Mouse (Mus musculus) ES-Bruce4 (cell line): ENCODE results near the gene Atp2a1.

Experiments used
- CTCF ChIP-seq: IDR thresholded peaks from one replicate; pipeline ENCODE4 v1.8.1; 2011; ENCODE audit warnings: low read depth, low read length
- POLR2A ChIP-seq: IDR thresholded peaks from one replicate; pipeline ENCODE4 v1.8.1; 2011; ENCODE audit warnings: low read length; ENCODE audit not compliant: insufficient read depth

DNA sequence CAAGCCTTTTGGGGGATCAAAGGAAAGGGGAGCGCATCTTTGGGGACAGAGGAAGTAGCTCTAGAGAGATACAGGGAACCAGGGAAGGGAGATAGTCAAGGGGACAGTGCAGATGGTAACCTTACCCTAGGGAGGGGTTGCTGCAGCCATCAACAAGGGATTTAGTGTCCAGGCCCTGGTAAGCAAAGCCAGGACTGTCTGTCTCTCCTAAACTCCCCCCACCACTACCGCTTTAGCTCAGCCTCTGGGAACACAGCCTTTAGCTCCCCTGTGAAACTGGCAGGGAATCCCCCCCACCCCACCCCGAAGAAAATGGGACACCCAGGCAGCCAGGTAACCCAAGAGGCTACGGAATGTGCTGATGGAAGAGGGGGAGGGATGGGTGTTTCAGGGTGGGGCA is 639 bp upstream of the Atp2a1 start:
- TF ChIP-seq CTCF = no peak
- TF ChIP-seq POLR2A = no peak
